Mouse (Mus musculus) colon, adult 2 months (tissue): ENCODE data around the gene Dock2. TPM values are rescaled to one million over a fixed set of nuclear protein-coding genes. Genes with fewer than 3 reads are reported as not detected.

Experiments
- polyA plus RNA-seq: library from polyadenylated mRNA; depleted of rRNA; stranded (reverse); fragments of >200 nt; gene quantifications from 2 replicates; pipeline ENCODE4 v1.2.3, GENCODE M21; 2012; rRNA removed

The Dock2 gene
- 1.3 and 1.7 TPM in 2 replicates for polyA plus RNA-seq

DNA sequence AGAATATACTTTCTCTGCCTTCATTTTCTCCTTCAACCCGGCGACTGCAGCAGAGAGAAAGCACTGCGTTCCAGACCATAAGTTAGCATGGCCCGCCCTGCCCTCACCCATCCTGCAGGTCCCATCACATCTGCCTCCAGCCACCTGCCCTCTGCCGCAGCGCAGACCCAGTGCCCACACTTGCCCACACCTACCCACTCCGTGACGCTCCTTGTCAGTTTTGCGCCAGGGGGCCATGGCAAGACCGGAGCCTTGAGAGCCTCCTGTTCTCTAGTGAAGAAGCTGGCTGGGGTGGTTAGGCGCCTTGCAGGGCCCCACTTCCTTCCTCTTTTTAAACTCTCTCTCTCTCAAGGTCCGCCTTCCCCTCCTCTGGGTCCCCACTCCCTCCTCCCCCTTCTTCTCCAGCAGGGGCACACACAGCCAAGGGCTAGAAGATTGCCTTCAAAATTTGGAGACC lies at the start of gene Dock2:
TSS of gene Dock2 (minus strand) at position 306 of the 457 bp plus-strand sequence.

DNA sequence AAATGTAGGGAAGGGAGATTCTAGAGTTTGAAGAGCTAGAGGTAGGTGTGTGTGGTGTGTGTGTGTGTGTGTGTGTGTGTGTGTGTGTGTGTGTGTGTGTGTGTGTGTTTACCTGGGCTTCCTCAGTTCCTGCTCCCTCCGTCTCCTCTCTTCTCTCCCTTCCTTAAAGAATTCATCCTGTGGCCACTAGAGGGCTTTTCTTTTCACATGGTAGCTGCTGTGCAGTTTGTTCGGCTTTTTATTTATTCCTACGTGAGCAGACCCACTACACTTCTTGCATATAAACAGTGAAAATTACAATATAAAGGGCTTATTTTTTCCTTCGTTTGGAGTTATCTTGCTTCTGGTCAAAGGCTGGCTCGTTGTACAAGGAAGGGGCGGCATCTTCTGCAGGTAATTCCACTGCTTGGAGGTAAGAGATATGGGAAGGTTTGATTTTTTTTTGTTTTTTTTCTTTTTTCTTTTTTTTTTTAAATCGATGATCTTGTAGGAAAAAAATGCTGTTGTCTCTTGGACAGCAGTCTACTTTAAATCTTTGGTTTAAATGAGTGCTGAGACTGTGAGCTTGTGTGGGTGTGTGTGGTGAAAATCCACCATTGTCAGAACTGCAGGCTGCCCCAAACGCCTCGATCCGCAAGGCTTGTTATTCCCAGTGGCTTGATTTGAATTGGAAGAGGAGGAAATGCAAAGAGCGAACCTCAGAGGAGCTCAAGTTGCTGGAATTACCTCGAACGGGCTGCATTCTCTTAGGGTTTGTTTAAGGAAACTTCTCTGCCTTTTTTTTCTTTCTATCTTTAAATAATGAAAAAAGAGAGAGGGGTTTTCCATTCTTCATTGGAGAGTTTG lies 468.9 kb downstream of the Dock2 start, which contains the start of gene Fam196b:
TSS of gene Fam196b (plus strand) at position 289 of the 846 bp plus-strand sequence.

DNA sequence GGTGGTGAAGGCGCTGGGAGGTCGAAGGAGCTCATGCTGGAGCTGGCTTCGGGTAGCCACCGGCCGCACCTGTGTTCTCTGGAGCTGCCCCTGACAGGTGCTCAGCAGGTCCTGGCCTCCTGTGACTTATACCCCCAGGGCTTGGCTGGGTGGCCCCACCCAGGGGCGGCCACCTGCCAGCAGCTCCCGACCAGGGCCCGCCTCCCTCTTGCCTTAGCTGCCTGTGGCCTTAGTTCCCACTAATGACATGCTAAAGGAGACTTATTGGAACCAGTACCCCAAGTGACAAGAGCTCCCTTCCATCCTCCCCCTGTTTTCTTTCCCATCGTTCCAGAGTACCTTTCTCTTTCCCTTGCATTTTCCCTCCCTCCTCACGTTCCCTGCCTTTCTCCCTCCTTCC lies 575.7 kb downstream of the Dock2 start, which contains the start of gene Foxi1:
TSS of gene Foxi1 (minus strand) at position 101 of the 400 bp plus-strand sequence.

Other genes starting within 250 kb of the Dock2 start
- gene Spdl1, start 49.7 kb upstream of the Dock2 start, polyA plus RNA-seq, result 0.56 and 1.3 TPM in 2 replicates